Mouse (Mus musculus): ENCODE data around the gene Pnldc1. TPM values are rescaled to one million over a fixed set of nuclear protein-coding genes. Genes with fewer than 3 reads are reported as not detected.
"Not testable (repeated sequence)": the region's sequence is repeated elsewhere in the genome, so short reads cannot be mapped to it uniquely, and the experiment has no call there.

Pnldc1 gene
- total RNA-seq, 2 experiments from 2014 or later, result 2.2 to 2.8 TPM

DNA sequence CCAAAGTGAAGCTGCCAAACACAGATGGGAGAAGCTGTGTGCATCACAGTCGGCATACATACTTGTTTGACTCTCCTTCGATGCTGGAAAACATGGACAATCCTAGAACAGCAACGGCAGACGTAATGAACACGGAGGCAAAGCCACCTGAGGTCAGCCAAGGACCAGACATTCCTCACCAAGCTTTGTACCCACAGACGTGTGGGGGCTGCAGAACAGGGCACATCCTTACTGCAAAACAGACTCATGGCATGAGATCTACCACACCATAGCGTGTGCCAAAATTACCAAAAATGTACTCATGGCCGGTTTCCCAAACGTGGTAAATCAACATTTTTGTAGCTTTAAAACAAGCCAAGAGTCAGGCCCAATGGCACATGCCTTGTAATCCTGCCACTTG, 3.6 kb downstream of the Pnldc1 start:
- no peak for DNase-seq

DNA sequence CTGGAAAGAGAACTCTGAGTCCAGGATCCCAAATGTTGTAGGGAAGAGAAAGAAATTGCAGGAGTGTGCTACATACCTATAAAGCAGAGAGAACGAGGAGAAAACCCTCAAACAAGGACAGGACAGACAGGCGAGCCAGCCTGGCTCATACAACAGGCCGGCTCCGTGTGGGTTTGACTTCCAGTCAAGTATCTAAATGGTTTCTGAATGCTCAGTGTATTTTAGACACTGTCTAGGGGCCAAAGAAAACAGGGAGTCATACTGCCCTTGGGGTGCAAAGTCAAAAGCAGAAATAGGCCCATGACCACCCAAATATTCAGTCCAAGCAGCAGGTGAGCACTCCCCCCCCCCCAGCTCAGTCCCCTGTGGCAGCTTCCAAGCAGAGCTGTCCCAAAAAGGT, 4.2 kb downstream of the Pnldc1 start:
- no peak for DNase-seq

DNA sequence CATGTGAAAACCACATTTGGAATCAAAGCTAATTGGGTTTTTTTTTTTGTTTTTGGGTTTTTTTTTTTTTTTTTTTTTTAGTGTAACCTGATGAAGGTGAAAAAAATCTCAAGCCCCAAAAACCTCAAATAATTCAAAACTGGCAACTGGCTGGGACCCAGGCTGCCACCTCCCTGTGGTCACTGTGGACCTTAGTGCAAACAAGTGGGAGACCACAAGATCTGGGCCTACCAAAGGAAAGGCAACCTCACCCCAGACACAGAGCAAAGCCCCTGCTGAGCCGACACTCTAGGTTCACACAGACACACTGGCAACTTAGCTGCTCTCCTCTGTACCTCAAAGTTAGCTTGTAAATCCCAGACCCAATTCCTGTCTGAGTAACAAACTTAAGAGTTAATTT, 5.7 kb downstream of the Pnldc1 start:
- DNase-seq, result no peak

DNA sequence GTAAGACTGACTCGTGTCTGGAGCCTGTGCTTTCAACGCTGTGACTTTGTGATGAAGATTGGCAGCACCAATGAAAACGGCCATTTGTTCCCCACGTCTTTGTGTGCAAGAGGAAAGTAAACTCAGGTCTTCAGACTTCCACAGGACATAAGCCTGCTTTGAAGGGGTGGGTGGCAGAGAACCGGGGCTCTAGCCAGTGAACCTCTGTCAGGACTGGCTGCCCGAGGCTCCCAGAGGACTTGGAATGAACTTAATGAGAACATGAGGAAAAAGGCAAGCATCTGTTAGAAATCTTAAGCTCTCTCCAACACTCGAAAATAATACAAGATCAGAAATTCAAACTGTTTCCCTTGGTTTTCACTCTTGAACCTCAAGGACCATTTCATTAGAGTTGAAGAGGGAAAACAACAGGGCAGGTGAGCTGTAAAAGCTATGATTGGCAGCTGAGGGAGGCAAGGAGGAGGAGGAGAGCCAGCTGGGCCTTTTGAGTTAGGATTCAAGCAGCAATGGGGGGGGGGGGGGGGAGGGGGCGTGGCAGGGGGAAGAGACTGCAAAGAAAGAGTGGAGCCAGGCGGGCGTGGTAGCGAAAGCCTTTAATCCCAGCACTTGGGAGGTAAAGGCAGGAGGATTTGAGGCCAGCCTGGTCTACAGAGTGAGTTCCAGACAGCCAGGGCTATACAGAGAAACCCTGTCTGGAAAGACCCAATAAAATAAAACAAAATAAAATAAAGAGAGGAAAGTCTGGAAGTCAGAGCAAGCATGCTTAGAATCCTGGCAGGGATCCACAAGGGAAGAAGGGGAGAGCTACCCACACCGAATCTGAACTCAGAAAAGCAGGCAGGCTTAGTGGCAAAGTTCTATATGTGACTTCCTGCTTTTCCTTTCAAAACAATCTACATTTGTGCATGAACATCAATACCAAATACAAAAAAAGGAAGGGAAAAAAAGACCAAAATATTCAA, 6.4 kb downstream of the Pnldc1 start:
- DNase-seq, result no peak

DNA sequence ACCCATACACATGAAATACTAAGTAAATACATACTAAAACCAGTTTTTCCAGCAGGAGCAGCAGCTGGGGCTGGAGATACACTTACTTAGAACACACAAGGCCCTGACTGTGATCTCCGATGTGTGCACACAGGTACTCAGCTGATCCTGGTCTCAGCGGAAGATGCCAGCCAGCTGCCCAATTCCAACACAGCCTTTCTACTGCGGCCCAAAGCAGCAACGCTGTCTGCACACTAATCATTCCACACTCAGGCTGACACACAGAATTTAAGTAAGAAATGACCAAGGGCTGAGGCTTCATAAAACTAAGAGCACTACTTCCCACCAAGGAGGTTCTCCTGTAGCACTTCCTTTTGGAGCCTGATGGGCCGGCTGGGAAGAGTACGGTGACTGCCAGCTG, 7.7 kb downstream of the Pnldc1 start:
- no peak for DNase-seq

DNA sequence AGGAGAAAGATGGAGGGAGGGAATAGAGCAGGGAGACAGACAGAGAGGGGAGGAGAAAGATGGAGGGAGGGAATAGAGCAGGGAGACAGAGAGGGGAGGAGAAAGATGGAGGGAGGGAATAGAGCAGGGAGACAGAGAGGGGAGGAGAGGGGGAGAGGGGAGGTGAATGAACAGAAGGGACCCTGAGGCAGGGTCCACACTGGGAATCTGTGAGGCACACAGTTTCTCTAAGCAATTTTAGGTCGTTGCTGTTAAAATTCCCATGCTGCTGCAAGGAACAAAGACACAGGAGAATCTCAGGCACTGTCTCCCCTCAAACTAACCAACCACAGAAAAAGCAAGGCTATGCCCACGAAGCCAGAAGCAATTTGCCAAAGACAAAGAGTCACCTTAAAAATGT, 11.4 kb downstream of the Pnldc1 start:
- DNase-seq, result not testable (repeated sequence)

DNA sequence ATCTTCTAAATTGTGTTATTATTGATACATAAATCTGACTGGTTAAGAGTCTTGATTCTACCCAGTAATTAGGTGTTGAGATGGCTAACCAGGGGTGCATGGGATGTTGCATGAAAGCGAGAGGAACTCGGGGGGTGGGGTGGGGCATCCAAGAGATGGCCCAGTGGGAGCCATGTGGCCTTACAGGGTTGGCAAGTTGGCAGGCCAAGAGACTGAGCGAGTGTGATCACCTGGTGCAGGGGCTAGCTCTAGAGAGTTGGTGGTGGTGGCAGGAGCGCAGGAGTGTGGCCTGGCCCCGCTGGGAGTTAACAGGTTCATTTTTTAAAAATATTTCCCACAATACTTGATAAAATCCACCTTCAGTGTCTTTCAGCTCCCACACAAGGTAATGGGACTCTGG, 12.4 kb downstream of the Pnldc1 start:
- DNase-seq, result no peak

DNA sequence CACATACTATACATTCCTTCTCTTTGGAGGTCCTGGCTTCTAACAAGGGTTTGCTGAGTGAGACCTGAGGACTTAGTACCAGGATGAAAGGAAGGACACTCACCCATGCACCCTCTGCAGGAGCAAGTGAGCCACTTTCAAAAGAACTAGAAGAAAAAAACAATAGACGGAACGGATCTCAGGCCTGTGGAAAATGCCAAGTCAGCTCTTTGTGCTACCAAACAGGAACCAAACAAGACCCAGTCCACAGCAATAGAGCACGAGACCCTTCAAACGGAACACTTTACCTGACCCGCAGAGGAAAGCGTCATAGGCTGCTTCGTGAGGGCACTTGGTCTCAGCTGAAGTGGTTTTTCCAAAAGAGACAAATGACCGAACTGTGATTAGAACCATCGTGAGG, 18.0 kb downstream of the Pnldc1 start:
- no peak for DNase-seq

DNA sequence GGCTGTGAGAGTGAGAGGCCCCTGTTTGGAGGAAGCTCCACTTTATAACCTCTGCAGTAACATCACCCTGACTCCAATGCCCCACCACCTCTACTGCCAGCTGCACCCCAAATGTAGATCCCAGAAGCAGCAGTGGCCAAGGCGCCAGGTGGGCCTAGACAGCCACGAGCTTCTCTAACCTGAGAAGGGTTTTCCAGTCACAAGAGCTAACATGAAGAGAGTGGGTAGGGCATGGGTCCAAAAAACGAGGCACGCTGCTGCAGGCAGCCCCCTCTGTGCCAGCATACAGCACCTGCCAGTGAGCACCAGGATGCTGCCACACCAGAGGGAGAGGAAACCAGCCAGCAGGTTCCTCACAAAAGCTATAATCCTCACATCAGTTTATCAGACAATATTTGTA, 19.0 kb downstream of the Pnldc1 start:
- no peak for DNase-seq

DNA sequence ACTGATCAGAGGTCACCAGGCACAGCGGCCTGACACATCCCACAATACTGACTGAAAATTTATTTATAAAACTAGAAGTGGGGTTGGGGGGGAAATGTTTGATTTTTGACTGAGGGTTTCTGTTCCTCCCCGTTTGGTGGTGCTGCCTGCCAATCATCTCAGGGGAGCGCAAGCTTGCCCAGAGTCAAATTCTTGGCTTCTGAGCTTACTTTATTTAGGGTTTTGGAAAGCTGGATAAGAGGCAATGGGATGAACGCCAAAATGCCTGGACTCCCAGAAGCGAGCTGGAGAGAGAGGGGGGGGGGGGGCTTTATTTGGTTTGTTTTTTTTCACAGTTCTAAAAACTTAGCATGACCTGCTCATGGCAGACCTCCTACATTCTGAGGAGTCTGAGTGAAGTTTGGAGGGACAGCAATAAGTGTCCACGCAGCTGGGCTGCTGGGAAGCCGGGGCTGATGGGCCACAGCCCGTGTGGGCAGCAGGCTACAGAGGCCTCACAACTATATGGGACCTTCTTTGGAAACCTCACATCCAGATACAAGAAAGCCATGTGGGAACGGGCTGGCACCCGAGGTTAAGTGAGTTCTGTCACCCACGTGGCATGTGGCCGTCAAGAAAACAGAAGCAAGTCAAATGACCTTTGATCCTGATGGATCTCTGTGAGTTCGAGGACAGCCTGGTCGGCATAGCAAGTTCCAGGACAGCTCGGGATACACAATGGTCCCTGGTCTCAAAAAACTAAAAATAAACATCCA, 22.8 kb downstream of the Pnldc1 start:
- peak; percentile 38 for DNase-seq

DNA sequence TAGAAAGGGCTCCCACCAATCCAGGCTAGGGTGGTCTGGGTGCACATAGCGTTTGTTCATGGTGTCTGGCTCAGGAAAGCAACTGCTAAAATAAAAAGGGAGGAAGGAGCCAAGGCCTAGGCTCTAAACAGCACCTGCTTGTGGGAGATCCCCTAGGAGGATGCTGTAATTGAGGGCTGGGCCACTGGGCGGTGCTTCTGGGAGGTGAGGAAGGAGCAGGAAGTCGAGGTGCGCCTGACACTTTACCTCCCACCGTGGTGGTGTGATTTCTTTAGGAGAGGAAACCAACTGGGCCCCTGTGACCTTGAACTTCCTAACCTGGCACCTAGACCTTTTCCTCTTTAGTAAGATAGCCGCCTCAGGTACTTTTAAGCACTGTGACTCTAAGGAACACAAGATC, 23.4 kb downstream of the Pnldc1 start:
- DNase-seq, result peak; percentile 27

DNA sequence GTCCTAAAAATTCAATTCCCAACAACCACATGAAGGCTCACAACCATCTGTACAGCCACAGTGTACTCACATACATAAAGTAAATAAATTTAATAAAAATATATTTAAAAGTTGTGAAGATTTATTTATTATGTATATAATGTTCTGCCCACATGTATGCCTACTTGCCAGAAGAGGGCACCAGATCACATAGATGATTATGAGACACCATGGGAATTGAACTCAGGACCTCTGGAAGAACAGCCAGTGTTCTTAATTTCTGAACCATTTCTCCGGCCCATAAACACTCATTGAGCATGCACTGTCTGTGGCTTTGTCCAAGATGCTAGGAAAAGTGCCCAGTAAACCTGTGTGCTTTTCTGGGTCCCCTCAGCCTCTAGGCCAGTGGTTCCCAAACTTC, 28.8 kb downstream of the Pnldc1 start:
- no peak for DNase-seq

DNA sequence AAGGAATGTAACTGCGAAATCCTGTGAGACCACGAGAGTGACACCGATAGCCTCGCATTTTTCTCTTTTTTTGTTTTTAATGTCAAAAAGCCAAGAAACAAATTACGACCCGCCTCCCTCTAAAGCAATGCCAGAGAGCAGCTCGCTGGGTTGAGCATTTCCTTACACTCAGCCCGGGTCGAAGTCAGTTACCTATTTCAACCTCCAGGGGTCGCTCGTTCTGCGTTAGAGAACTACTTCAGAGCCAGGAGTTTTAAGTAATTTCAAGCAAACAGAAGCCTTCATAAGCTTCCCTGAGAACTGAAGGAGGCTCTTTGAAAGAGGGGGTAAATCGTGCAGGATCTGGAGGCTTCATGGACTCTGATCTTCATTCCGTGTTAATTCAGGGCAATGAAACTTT, 29.9 kb downstream of the Pnldc1 start:
- peak; percentile 86 for DNase-seq

DNA sequence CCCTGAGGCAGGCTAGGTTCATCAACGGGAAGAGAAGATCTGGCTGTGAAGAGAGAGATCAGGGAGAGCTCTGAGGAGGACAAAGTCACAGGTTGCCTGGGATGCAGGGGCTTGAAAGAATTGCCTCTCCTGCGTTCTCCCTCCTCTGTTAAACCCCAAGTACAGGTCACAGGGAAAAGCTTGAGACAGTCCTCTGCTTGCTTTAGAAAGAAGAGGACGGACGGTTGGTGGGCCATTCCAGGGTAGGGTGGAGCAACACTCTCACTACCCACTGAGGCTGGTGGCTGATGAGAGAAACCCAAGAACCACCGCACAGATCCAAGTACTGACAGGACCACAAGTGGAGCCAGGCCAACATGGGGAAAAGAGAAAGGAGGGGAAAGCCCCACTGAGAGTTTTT, 34.3 kb downstream of the Pnldc1 start, which contains the start of gene Mrgprh:
Mrgprh (plus strand) TSS at position 301 of the 400 bp plus-strand sequence.
- no peak for DNase-seq

DNA sequence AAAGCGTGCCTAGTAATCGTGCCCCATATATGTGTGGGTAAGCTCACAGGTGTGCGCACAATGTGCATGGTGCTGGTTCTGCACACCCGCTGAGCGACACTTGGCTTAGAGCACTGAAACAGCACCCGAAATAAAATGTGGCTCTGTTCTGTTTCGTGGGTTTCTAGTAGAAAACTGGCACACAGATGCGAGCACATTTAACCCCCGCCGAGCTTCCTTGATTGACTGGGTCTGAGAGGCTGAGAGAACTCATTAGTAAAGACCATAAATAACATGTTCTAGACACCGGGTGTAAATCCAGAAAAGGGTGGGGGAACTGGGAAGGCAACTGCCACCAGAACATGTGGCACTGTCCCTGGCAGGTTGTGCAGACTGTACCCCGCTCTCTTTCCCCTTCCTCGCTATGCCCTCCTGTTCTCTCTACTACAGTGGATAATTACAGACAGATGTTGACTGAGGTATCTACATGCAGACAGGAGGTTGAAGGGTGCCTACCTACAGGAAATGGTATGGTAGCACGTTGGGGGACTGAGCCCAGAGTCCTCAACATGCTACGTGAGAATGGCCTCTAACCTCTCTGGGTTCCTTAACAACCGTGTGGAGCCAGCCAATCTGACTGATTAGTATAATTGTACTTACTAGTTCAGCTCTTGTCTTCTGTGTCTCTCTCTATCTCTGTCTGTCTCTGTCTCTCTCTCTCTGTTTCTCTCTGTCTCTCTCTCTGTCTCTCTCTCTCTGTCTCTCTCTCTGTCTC, 37.6 kb downstream of the Pnldc1 start:
- no peak for DNase-seq

DNA sequence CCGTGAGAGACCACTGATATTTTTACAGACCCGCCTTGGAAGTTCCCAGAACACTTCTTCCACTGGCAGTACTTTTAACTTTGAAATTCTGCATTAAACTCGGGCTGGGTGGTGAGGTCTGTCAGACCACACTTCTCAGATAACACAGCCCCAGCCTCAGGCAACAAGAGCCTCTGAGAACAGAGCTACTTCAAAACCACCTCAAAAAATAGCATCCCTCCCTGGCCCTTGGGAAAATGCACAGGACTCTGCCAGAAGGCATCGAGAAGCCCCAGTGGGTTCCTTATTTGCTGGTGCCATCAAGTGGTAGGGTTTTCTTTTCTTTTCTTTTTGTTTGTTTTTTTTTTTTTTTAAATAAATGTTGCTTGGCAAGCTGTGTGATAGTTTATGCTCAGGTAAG, 41.4 kb downstream of the Pnldc1 start:
- DNase-seq, result no peak

DNA sequence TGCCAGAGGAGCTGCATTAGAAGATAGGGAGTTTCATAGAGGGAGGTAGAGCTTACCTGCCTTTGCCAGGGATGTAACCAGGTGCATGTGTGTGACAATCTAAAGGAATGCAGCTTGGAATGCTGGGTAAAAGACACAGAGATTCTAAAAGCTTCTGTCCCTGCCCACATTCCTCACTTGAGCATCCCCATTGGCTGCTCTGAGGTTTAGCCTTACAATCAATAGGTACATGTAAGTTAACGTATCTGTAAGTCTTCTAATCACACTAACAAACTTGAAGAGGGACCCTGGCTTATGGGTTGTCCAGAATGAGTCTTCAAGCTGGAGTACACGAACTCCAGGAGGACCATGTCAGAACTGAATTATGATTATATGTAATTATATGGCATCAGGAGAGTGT, 42.0 kb downstream of the Pnldc1 start, which contains the start of gene Mas1:
Mas1 (minus strand) TSS at position 101 of the 400 bp plus-strand sequence.
- no peak for DNase-seq

DNA sequence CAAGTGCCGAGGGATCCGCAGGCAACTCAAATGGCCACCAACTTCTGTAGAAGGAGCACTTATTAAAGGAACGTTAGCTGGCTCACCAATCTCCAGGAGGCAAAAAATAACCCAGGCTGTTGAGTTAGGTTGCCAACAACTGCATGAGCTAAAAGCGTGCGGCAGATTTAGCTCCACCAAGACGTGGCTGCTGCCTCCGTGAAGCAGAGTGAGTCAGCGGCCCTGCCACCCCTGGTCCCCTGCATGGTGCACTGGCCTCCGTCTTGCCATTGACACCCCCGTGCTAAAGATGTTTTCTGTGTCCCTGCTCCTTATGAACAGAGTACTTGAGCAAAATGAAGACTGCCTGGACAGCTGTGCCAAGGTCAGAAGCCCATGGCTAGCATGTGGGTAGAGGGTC, 43.2 kb downstream of the Pnldc1 start:
- DNase-seq, result no peak

DNA sequence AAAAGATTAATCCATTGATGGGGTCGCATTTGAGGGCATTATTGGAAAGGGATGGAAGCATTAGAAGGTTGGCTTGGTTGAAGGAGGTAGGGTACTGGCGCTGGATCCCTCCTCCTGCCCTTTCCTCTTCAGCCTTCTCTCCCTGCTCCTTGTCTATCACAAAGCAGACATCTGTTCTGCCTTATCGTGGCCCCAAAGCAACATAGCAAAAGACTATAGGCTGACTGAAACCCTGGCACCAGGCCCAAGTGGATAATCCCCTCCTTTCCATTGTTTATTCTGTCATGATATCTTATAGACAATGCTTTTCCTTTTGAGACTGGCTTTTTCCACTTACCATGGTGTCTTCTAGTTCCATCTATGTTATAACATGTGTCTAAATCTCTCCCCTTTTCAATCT, 44.6 kb downstream of the Pnldc1 start:
- DNase-seq, result no peak

DNA sequence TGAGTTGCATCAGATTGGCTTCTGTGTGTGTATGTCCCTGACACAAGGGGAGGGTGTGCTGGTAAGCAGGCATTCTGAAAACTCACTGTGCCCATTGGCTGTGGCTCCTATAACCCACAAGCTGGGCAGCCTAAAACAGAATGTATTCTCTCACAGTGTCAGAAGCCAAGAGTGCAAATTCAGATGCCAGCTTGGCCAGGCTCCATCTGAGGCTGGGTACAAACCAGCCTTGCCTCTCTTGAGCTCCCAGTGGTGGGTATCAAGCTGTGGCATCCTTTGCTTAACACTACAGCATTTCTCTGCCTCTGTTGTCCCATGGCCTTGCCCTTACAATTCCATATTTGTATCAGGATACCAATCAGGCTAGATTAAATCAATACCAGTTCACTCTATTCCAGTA, 45.9 kb downstream of the Pnldc1 start:
- DNase-seq, result no peak

DNA sequence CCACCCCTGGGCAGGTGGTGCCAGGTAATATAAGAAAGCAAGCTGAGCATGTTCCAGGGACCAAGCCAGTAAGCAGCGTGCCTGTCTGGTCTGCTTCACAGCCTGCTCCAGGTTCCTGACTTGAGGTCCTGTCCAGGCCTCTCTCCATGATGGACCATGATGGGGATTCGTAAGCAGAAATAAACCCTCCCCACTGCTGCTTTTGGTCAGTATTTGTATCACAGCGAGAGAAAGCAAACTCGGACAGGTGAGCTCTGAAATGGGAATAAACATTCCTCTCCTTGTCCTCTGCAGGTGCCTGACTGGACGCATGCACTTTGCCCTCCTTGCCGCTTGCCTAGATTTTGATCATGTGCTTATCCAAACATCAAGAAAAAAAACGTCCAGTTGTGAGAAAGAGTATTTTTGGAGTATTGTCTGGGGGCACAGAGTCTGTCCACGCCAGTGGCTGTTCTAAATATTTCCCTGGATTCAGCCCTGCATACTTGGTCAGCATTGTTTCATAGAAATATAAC, 51.0 kb downstream of the Pnldc1 start:
- DNase-seq, result no peak

DNA sequence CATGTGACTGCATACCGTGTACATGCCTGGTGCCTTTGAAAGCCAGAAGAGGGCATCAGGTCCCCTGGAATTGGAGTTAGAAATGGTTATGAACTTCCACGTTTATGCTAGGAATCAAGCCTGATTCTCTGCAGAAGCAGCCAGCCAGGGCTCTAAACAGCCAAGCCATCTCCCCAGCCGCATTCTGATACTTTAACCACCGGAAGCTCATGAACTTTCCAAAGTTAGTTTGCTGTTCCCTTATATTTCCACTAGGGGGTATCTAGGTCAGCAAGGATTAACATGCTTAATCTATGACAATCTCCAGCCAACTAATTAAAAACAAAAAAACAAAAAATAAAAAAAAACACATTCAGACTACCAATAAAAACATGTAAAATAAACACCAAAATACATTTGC, 52.0 kb downstream of the Pnldc1 start:
- DNase-seq, result no peak

All from adrenal gland, postnatal 10 days (tissue).